In the genomic region with DNA sequence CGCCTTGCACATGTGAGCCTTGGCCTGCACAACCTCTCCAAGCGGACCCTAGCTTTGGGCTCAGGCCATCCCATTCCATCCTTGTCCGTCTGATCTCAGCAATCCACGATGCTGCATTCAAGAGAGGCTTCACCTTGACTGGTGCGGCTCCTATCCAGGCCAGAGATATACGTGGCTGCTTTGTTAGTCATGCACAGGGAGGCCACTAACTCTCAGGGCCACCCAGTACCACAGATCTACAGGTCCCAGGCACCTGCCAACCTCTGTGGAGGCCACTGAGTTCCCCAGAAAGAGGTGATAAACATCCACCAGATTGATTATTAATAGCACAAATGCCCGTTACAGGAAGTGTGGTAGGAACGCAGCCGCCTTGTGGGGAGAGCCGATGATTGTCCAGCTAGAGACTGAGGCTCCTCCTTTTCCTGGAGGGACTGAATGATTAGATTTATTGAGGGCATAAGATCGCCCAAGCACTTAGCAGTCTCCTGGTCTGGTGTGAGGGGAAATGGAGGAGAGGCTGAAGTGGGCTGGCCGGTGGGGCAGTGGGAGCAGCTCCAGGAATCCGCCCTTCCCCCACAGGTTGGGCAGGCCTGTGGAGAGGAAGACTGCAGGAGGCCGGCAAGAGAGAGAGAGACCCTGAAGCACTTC, we compare ENCODE assay signal across 11 mouse cellular contexts. TPM values are rescaled to one million over a fixed set of nuclear protein-coding genes. Genes with fewer than 3 reads are reported as not detected.
DNase-seq lines count a peak whose midpoint lies in the region; ATAC-seq and TF ChIP-seq lines count a peak whose summit lies in the region.
"Had no signal": no experiment of that assay in that cellular context is flagged by ENCODE, and none has a peak within 500 bp of the region (broad histone marks: within the 10 kb centered on the region; RNA-seq: fewer than 3 reads in every experiment).

No protein-coding gene starts in this region.

- no peak for TF ChIP-seq POLR2A in thymus, adult 2 months (IDR thresholded peaks at IDR 0.05; ENCODE audit: control insufficient read depth, extremely low read depth, insufficient read depth, low read length, poor library complexity)

- H3K4me2 ChIP-seq in liver, embryonic 11.5 days = peak overlapping the region; percentile 5; the same call in 1 of the 2 replicates
- H3K4me2 ChIP-seq: liver, embryonic 15.5 days had no signal

- no peaks in the 10 kb centered on the region for H3K27me3 ChIP-seq in liver, embryonic 11.5 days (replicated peaks; ENCODE audit: control insufficient read depth, insufficient read depth, low read length)
- no peaks in the 10 kb centered on the region for H3K27me3 ChIP-seq in thymus, adult 2 months (ENCODE audit: control insufficient read depth, insufficient read depth, low read length)

- no peak for TF ChIP-seq CTCF in thymus, adult 2 months (IDR thresholded peaks at IDR 0.05; ENCODE audit: borderline replicate concordance, control insufficient read depth, extremely low read depth, insufficient read depth, low read length, poor library complexity)

- H3K36me3 ChIP-seq in liver, embryonic 11.5 days (ENCODE audit: control insufficient read depth, insufficient read depth, low read length) = no peaks in the 10 kb centered on the region
- H3K36me3 ChIP-seq in thymus, adult 2 months (ENCODE audit: control insufficient read depth, insufficient read depth, low read length) = no peaks in the 10 kb centered on the region
- H3K36me3 ChIP-seq: liver, embryonic 15.5 days had no signal

- no peak overlapping the region for H3K4me3 ChIP-seq in liver, embryonic 11.5 days (ENCODE audit: low read depth, low read length)
- H3K4me3 ChIP-seq in thymus, adult 2 months (ENCODE audit: control insufficient read depth, insufficient read depth, low read length) = no peak overlapping the region
- H3K4me3 ChIP-seq: gastrocnemius, adult 2 months; liver, embryonic 15.5 days had no signal

- no peak overlapping the region for H3K9ac ChIP-seq in liver, embryonic 11.5 days (ENCODE audit: low read depth, low read length)
- H3K9ac ChIP-seq: liver, embryonic 15.5 days had no signal

- no peak for DNase-seq in liver, embryonic 11.5 days (ENCODE audit: low spot score)
- no peak for DNase-seq in liver
- DNase-seq in kidney, adult 8-10 months = peak; percentile 29 to 55
- DNase-seq in lung, postnatal 14 days = peak; percentile 12
- no peak for DNase-seq in gastrocnemius, adult 8-10 months (ENCODE audit: low spot score in 2 of 2)
- DNase-seq in thymus, adult 2 months = no peak
- no peak for DNase-seq in T-cell, adult 2 months (ENCODE audit: low spot score)
- DNase-seq: gastrocnemius, adult 2 months had no signal

- WGBS in liver, embryonic 11.5 days = 38% methylated on average over 14 of the region's 14 CpGs
- 43% methylated on average over 14 of the region's 14 CpGs for WGBS in thymus, adult 2 months

- no peak for ATAC-seq in liver, embryonic 11.5 days (replicated peaks; ENCODE audit: low FRiP score)
- peak; percentile 25 for ATAC-seq in granulocyte monocyte progenitor cell, adult 5-6 weeks (replicated peaks; ENCODE audit: poor library complexity, severe bottlenecking)
- ATAC-seq: Patski had no signal

- H3K9me3 ChIP-seq in liver, embryonic 11.5 days (ENCODE audit: control insufficient read depth, low read length) = no peaks in the 10 kb centered on the region
- H3K9me3 ChIP-seq: liver, embryonic 15.5 days had no signal

- peaks cover 33% of the 10 kb centered on the region for H3K4me1 ChIP-seq in liver, embryonic 11.5 days (replicated peaks; ENCODE audit: control insufficient read depth, insufficient read depth, low read length)
- no peaks in the 10 kb centered on the region for H3K4me1 ChIP-seq in thymus, adult 2 months (replicated peaks; ENCODE audit: control insufficient read depth, insufficient read depth, low read length)

- no peak overlapping the region for H3K27ac ChIP-seq in liver, embryonic 11.5 days (ENCODE audit: low read depth, low read length)
- no peak overlapping the region for H3K27ac ChIP-seq in thymus, adult 2 months (ENCODE audit: control insufficient read depth, insufficient read depth, low read length)
- H3K27ac ChIP-seq: gastrocnemius, adult 2 months; liver, embryonic 15.5 days had no signal

RNA-seq across cellular contexts. Expression of gene Ubac1, which starts 19.7 kb away (rescaled TPM):
- polyA plus RNA-seq in liver, embryonic 11.5 days (2014; fragmentation: Nextera tagmentation; extraction: Ambion mirVana) = 290 and 303 TPM in 2 replicates
- 45.2 and 61.7 TPM in 2 replicates for total RNA-seq in granulocyte monocyte progenitor cell, adult 5-6 weeks (2014; fragmentation: Nextera tagmentation)
- 33.0 and 48.3 TPM in 2 replicates for total RNA-seq in granulocyte monocyte progenitor cell, adult 5-6 weeks (2017)
- 100 to 1,000 TPM; 223 to 283 (median 240) TPM for total RNA-seq in gastrocnemius, adult 8-10 months (2022)
- polyA plus RNA-seq in thymus, adult 2 months (2012; rRNA removed) = 61.9 and 66.3 TPM in 2 replicates

RNA-seq across cellular contexts. Expression of gene Camsap1, which starts 58.2 kb away (rescaled TPM):
- polyA plus RNA-seq in liver, embryonic 11.5 days (2014; fragmentation: Nextera tagmentation; extraction: Ambion mirVana) = 14.2 and 14.5 TPM in 2 replicates
- total RNA-seq in granulocyte monocyte progenitor cell, adult 5-6 weeks (2014; fragmentation: Nextera tagmentation) = 14.8 and 21.9 TPM in 2 replicates
- total RNA-seq in granulocyte monocyte progenitor cell, adult 5-6 weeks (2017) = 8.3 and 12.9 TPM in 2 replicates
- 10 to 100 TPM; 49.2 to 59.3 (median 51.8) TPM for total RNA-seq in gastrocnemius, adult 8-10 months (2022)
- 20.7 and 21.7 TPM in 2 replicates for polyA plus RNA-seq in thymus, adult 2 months (2012; rRNA removed)

Comparison
In these comparisons a context has a peak if more than half of its experiments do, and no peak if none do; other contexts are left out.
1. DNase-seq: peak in kidney, adult 8-10 months (2 of 2) and lung, postnatal 14 days (single experiment); none in liver, embryonic 11.5 days (single experiment), liver (single experiment), gastrocnemius, adult 8-10 months (0 of 2), thymus, adult 2 months (single experiment) and T-cell, adult 2 months (single experiment).